8 mouse cellular contexts compared by ENCODE assay signal in genomic region chr1:178275174-178275730, GRCm38 (mm10). TPM values are rescaled to one million over a fixed set of nuclear protein-coding genes. Genes with fewer than 3 reads are reported as not detected.
DNase-seq lines count a peak whose midpoint lies in the region; ATAC-seq and TF ChIP-seq lines count a peak whose summit lies in the region.

No protein-coding gene starts in this region.

- ATAC-seq in kidney, embryonic 16.5 days (ENCODE audit: low FRiP score, low TSS enrichment) = peak; percentile 13; the same call in 1 of the 2 replicates
- ATAC-seq in embryonic facial prominence, embryonic 14.5 days (ENCODE audit: low read depth) = no peak
- peak; percentile 25 for ATAC-seq in intestine, embryonic 14.5 days (replicated peaks; ENCODE audit: low FRiP score, low TSS enrichment, low read depth)
- no peak for ATAC-seq in midbrain, postnatal 0 days (ENCODE audit: low FRiP score)

- H3K9ac ChIP-seq in kidney, embryonic 16.5 days (replicated peaks; ENCODE audit: low read length) = no peak overlapping the region
- H3K9ac ChIP-seq in embryonic facial prominence, embryonic 14.5 days (ENCODE audit: low read depth, low read length) = no peak overlapping the region
- no peak overlapping the region for H3K9ac ChIP-seq in intestine, embryonic 14.5 days (ENCODE audit: low read length)
- H3K9ac ChIP-seq in midbrain, postnatal 0 days (replicated peaks; ENCODE audit: low read length, poor library complexity, severe bottlenecking) = peak overlapping the region; percentile 84; the same call in 1 of the 2 replicates

- H3K9me3 ChIP-seq in kidney, embryonic 16.5 days (ENCODE audit: low read length) = no peaks in the 10 kb centered on the region
- H3K9me3 ChIP-seq in embryonic facial prominence, embryonic 14.5 days (ENCODE audit: control insufficient read depth, low read length) = no peaks in the 10 kb centered on the region
- no peaks in the 10 kb centered on the region for H3K9me3 ChIP-seq in intestine, embryonic 14.5 days (ENCODE audit: control insufficient read depth, low read length)
- no peaks in the 10 kb centered on the region for H3K9me3 ChIP-seq in midbrain, postnatal 0 days (ENCODE audit: low read length)

- 14% methylated on average over 9 of the region's 9 CpGs for WGBS in kidney, embryonic 16.5 days
- WGBS in embryonic facial prominence, embryonic 14.5 days = 52% methylated on average over 9 of the region's 9 CpGs
- WGBS in intestine, embryonic 14.5 days = 29% methylated on average over 9 of the region's 9 CpGs
- 47% methylated on average over 9 of the region's 9 CpGs for WGBS in midbrain, postnatal 0 days

- peak overlapping the region; percentile 65 for H3K4me3 ChIP-seq in kidney, embryonic 16.5 days (ENCODE audit: low read length)
- peak overlapping the region; percentile 67 for H3K4me3 ChIP-seq in embryonic facial prominence, embryonic 14.5 days (ENCODE audit: low read depth, low read length)
- H3K4me3 ChIP-seq in intestine, embryonic 14.5 days (ENCODE audit: low read depth, low read length) = peak overlapping the region; percentile 53
- peak overlapping the region; percentile 55 for H3K4me3 ChIP-seq in midbrain, postnatal 0 days (ENCODE audit: low read depth, low read length)

- peaks cover 7% of the 10 kb centered on the region; the same call in 1 of the 2 replicates for H3K4me1 ChIP-seq in kidney, embryonic 16.5 days (ENCODE audit: insufficient read depth, low read length)
- no peaks in the 10 kb centered on the region for H3K4me1 ChIP-seq in embryonic facial prominence, embryonic 14.5 days (ENCODE audit: control insufficient read depth, insufficient read depth, low read length)
- H3K4me1 ChIP-seq in intestine, embryonic 14.5 days (replicated peaks; ENCODE audit: control insufficient read depth, insufficient read depth, low read length) = 0 out of 2 replicates have a peak, but pooled peaks cover 3% of the 10 kb centered on the region
- no peaks in the 10 kb centered on the region for H3K4me1 ChIP-seq in midbrain, postnatal 0 days (ENCODE audit: insufficient read depth, low read length)

- no peaks in the 10 kb centered on the region for H3K36me3 ChIP-seq in kidney, embryonic 16.5 days (ENCODE audit: insufficient read depth, low read length)
- no peaks in the 10 kb centered on the region for H3K36me3 ChIP-seq in embryonic facial prominence, embryonic 14.5 days (ENCODE audit: control insufficient read depth, insufficient read depth, low read length)
- no peaks in the 10 kb centered on the region for H3K36me3 ChIP-seq in intestine, embryonic 14.5 days (ENCODE audit: control insufficient read depth, insufficient read depth, low read length)
- H3K36me3 ChIP-seq in midbrain, postnatal 0 days (ENCODE audit: insufficient read depth, low read length) = no peaks in the 10 kb centered on the region

- no peak for TF ChIP-seq CTCF in midbrain, postnatal 0 days (IDR thresholded peaks at IDR 0.05)

- no peaks in the 10 kb centered on the region for H3K27me3 ChIP-seq in kidney, embryonic 16.5 days (ENCODE audit: insufficient read depth, low read length)
- H3K27me3 ChIP-seq in embryonic facial prominence, embryonic 14.5 days (replicated peaks; ENCODE audit: control insufficient read depth, insufficient read depth, low read length) = no peaks in the 10 kb centered on the region
- no peaks in the 10 kb centered on the region for H3K27me3 ChIP-seq in intestine, embryonic 14.5 days (replicated peaks; ENCODE audit: control insufficient read depth, insufficient read depth, low read length)
- H3K27me3 ChIP-seq in midbrain, postnatal 0 days (ENCODE audit: insufficient read depth, low read length) = no peaks in the 10 kb centered on the region

- peak overlapping the region; percentile 77 for H3K4me2 ChIP-seq in kidney, embryonic 16.5 days (replicated peaks; ENCODE audit: low read depth, low read length)
- H3K4me2 ChIP-seq in embryonic facial prominence, embryonic 14.5 days (ENCODE audit: low read depth, low read length) = peak overlapping the region; percentile 77
- H3K4me2 ChIP-seq in intestine, embryonic 14.5 days (ENCODE audit: low read length) = peak overlapping the region; percentile 47
- peak overlapping the region; percentile 75 for H3K4me2 ChIP-seq in midbrain, postnatal 0 days (ENCODE audit: low read depth, low read length, poor library complexity, severe bottlenecking)

- no peak for DNase-seq in kidney, postnatal 10 days
- no peak for DNase-seq in embryonic facial prominence, embryonic 14.5 days (ENCODE audit: low spot score)
- DNase-seq in intestine, embryonic 14.5 days (ENCODE audit: low spot score) = no peak
- DNase-seq in midbrain, postnatal 0 days (ENCODE audit: low spot score) = no peak
- DNase-seq in gastrocnemius, postnatal 4 days (ENCODE audit: low spot score in 2 of 2) = no peak
- DNase-seq in ovary, postnatal 10 days (ENCODE audit: low spot score) = no peak
- DNase-seq in retina, embryonic 14.5 days (ENCODE audit: low spot score) = no peak

- H3K27ac ChIP-seq in kidney, embryonic 16.5 days (ENCODE audit: low read length) = no peak overlapping the region
- H3K27ac ChIP-seq in embryonic facial prominence, embryonic 14.5 days (replicated peaks; ENCODE audit: low read depth, low read length) = no peak overlapping the region
- no peak overlapping the region for H3K27ac ChIP-seq in intestine, embryonic 14.5 days (ENCODE audit: low read depth)
- H3K27ac ChIP-seq in midbrain, postnatal 0 days (ENCODE audit: low read depth, low read length) = peak overlapping the region; percentile 90; the same call in 1 of the 2 replicates

RNA-seq across cellular contexts. Expression of gene Cox20, which starts 43.7 kb away (rescaled TPM):
- polyA plus RNA-seq in kidney, embryonic 16.5 days (2015; fragmentation: Nextera tagmentation; extraction: Ambion mirVana) = 111 and 124 TPM in 2 replicates
- 107 and 125 TPM in 2 replicates for polyA plus RNA-seq in embryonic facial prominence, embryonic 14.5 days (2014; fragmentation: Nextera tagmentation; extraction: Ambion mirVana)
- 126 and 133 TPM in 2 replicates for polyA plus RNA-seq in intestine, embryonic 14.5 days (2014; fragmentation: Nextera tagmentation; extraction: Ambion mirVana)
- total RNA-seq in midbrain, postnatal 0 days (2014; rRNA removed) = 32.0 and 57.6 TPM in 2 replicates
- polyA plus RNA-seq in midbrain, postnatal 0 days (2015; fragmentation: Nextera tagmentation; extraction: Ambion mirVana) = 92.4 and 108 TPM in 2 replicates
- total RNA-seq in gastrocnemius, postnatal 4 days (2021) = 10 to 100 TPM; 38.3 to 42.9 TPM

Comparison
In these comparisons a context has a peak if more than half of its experiments do, and no peak if none do; other contexts are left out.
1. ATAC-seq: peak in kidney, embryonic 16.5 days (single experiment) and intestine, embryonic 14.5 days (single experiment); none in embryonic facial prominence, embryonic 14.5 days (single experiment) and midbrain, postnatal 0 days (single experiment).
2. Peak in every context shown above with its lines, with median percentiles within 50 percentile points of each other: H3K4me2 ChIP-seq and H3K4me3 ChIP-seq.